Mouse (Mus musculus) bone marrow, adult 2 months (tissue): ENCODE measurements around the gene Rab11b.
A peak's percentile ranks its signal among the peaks of the same experiment; 100 is the strongest.

Experiments used
- CTCF ChIP-seq: fragments of 200-500 bp; IDR thresholded peaks from 2 replicates; pipeline ENCODE4 v1.5.1; 2011; ENCODE audit warnings: low read length, control low read depth; ENCODE audit not compliant: control insufficient read depth, insufficient read depth
- POLR2A ChIP-seq: fragments of 200-500 bp; IDR thresholded peaks from 2 replicates; pipeline ENCODE4 v1.6.1; 2011; ENCODE audit warnings: low read depth, mild to moderate bottlenecking, control low read depth, low read length, borderline replicate concordance; ENCODE audit not compliant: control insufficient read depth

- TF ChIP-seq CTCF (no peak), POLR2A (peak; percentile 15; the same call in 1 of the 2 replicates)
Observed at GRCm38 (mm10) chr17:33713271-33713670, 47.1 kb downstream of the Rab11b start.
